Mouse (Mus musculus) ES-E14 (cell line): ENCODE measurements around the gene Scgn. TPM values are rescaled to one million over a fixed set of nuclear protein-coding genes. Genes with fewer than 3 reads are reported as not detected.
A peak's percentile ranks its signal among the peaks of the same experiment; 100 is the strongest.

Experiments used
- DNase-seq: peaks from one replicate; pipeline ENCODE4 v3.0.0-alpha.2; 2013; ENCODE audit warnings: low read depth, low spot score
- H3K27ac ChIP-seq: 2 replicates; pipeline ENCODE4 v1.5.1; 2012; ENCODE audit warnings: low read depth, mild to moderate bottlenecking, low read length, moderate library complexity, mixed read lengths; ENCODE audit not compliant: poor library complexity, insufficient read depth, severe bottlenecking
- H3K36me3 ChIP-seq: 2 replicates; pipeline ENCODE4 v1.6.1; 2012; ENCODE audit warnings: mild to moderate bottlenecking, low read length, moderate library complexity, mixed read lengths; ENCODE audit not compliant: control insufficient read depth, poor library complexity, insufficient read depth, severe bottlenecking
- H3K4me1 ChIP-seq, 2 experiments: fragments of 150-350 bp in 1 of 2; sonication (generic) in 1 of 2; 2 replicates each; pipeline ENCODE4 v1.6.1; 2012; ENCODE audit warnings: low read length in 2 of 2, mild to moderate bottlenecking in 1 of 2, mixed read lengths in 1 of 2; ENCODE audit not compliant: control insufficient read depth in 2 of 2, insufficient read depth in 2 of 2, poor library complexity in 1 of 2
- H3K4me3 ChIP-seq, 2 experiments: fragments of 150-350 bp in 1 of 2; sonication (generic) in 1 of 2; 2 replicates each; pipeline ENCODE4 v1.5.1; 2012; ENCODE audit warnings: low read length in 2 of 2, low read depth in 1 of 2, mild to moderate bottlenecking in 1 of 2, mixed read lengths in 1 of 2; ENCODE audit not compliant: insufficient read depth in 1 of 2, poor library complexity in 1 of 2, severe bottlenecking in 1 of 2
- H3K9ac ChIP-seq: 2 replicates; pipeline ENCODE4 v1.6.1; 2012; ENCODE audit warnings: low read depth, mild to moderate bottlenecking, low read length, mixed read lengths; ENCODE audit not compliant: poor library complexity, insufficient read depth, severe bottlenecking
- H3K9me3 ChIP-seq: fragments of 150-350 bp; sonication (generic); 2 replicates; pipeline ENCODE4 v1.6.1; 2012; ENCODE audit warnings: low read depth, mild to moderate bottlenecking, low read length; ENCODE audit not compliant: control insufficient read depth, insufficient read depth
- CHD2 ChIP-seq: IDR thresholded peaks from 2 replicates; pipeline ENCODE4 v1.6.1; 2014; ENCODE audit warnings: mild to moderate bottlenecking, low read depth, low read length, inconsistent platforms
- HCFC1 ChIP-seq: IDR thresholded peaks from 2 replicates; pipeline ENCODE4 v1.6.1; 2012; ENCODE audit warnings: low read length, inconsistent platforms, borderline replicate concordance; ENCODE audit not compliant: insufficient read depth
- MAFK ChIP-seq: IDR thresholded peaks from 2 replicates; pipeline ENCODE4 v1.6.1; 2014; ENCODE audit warnings: mild to moderate bottlenecking, low read depth, low read length, inconsistent platforms; ENCODE audit not compliant: insufficient read depth
- ZC3H11A ChIP-seq: IDR thresholded peaks from 2 replicates; pipeline ENCODE4 v1.6.1; 2012; ENCODE audit warnings: low read depth, mild to moderate bottlenecking, inconsistent platforms, low read length, borderline replicate concordance
- ZNF384 ChIP-seq: IDR thresholded peaks from 2 replicates; pipeline ENCODE4 v1.6.1; 2012; ENCODE audit warnings: low read depth, low read length, inconsistent platforms
- in situ Hi-C, 2 experiments: fragments of 600-800 bp; cut with MboI; formaldehyde crosslinking; loops; one replicate each; pipeline ENCODE4 v1.15.1; 2025; ENCODE audit warnings: low sequenced_read_pairs in 2 of 2, inconsistent platforms in 1 of 2; ENCODE audit not compliant: unreplicated experiment in 2 of 2
- total RNA-seq: library from RNA; depleted of rRNA; stranded (reverse); fragments of 300-350 nt; gene quantifications from 2 replicates; pipeline ENCODE4 v1.2.3, GENCODE M21; 2012

The Scgn gene
- total RNA-seq, 1 experiment: not detected

- TF ChIP-seq MAFK (no peak), ZC3H11A (no peak), ZNF384 (no peak), CHD2 (no peak), HCFC1 (no peak)
- Histone ChIP-seq H3K9me3 (no peaks in the 10 kb centered on the region), H3K4me3 (no peak overlapping the region), H3K36me3 (no peaks in the 10 kb centered on the region), H3K4me1 (no peaks in the 10 kb centered on the region), H3K27ac (no peak overlapping the region), H3K9ac (no peak overlapping the region)
- in situ Hi-C loops: no loop called here
- no peak for DNase-seq
Observed at GRCm38 (mm10) chr13:23950928-23951327, 40.1 kb downstream of the Scgn start.

GRCm38 (mm10) chr13:23949484-23950246 lies 41.3 kb downstream of the Scgn start:
- Histone ChIP-seq H3K9ac (no peak overlapping the region), H3K4me3 (no peak overlapping the region), H3K27ac (no peak overlapping the region), H3K9me3 (no peaks in the 10 kb centered on the region), H3K4me1 (no peaks in the 10 kb centered on the region), H3K36me3 (no peaks in the 10 kb centered on the region)
- in situ Hi-C loops: no loop called here
- TF ChIP-seq CHD2 (no peak), ZNF384 (no peak), MAFK (no peak), ZC3H11A (no peak), HCFC1 (no peak)
- DNase-seq: no peak

- no peak overlapping the region for H3K9ac ChIP-seq
- no peak for TF ChIP-seq CHD2
- no peak for TF ChIP-seq ZNF384
- TF ChIP-seq MAFK: no peak
- TF ChIP-seq ZC3H11A: no peak
- TF ChIP-seq HCFC1: no peak
- H3K4me3 ChIP-seq: no peak overlapping the region
- no peaks in the 10 kb centered on the region for H3K4me1 ChIP-seq
- H3K9me3 ChIP-seq: no peaks in the 10 kb centered on the region
- H3K36me3 ChIP-seq: no peaks in the 10 kb centered on the region
- H3K27ac ChIP-seq: no peak overlapping the region
- in situ Hi-C loops: no loop called here
- DNase-seq: no peak
Observed at GRCm38 (mm10) chr13:23946254-23946653, 44.8 kb downstream of the Scgn start.

- H3K4me3 ChIP-seq: no peak overlapping the region
- no peak overlapping the region for H3K9ac ChIP-seq
- no peak overlapping the region for H3K27ac ChIP-seq
- DNase-seq: no peak
- H3K4me1 ChIP-seq: no peaks in the 10 kb centered on the region
- H3K9me3 ChIP-seq: no peaks in the 10 kb centered on the region
- H3K36me3 ChIP-seq: no peaks in the 10 kb centered on the region
- in situ Hi-C loops: no loop called here
- no peak for TF ChIP-seq CHD2
- TF ChIP-seq ZNF384: no peak
- TF ChIP-seq ZC3H11A: peak; percentile 56; the same call in 1 of the 2 replicates
- TF ChIP-seq HCFC1: no peak
- 0 out of 2 replicates have a peak, but pooled peaks have one; percentile 24 for TF ChIP-seq MAFK
Observed at GRCm38 (mm10) chr13:23942861-23943260, 48.2 kb downstream of the Scgn start.
